Mouse (Mus musculus) midbrain, embryonic 16.5 days (tissue): ENCODE measurements around the gene Col8a2. TPM values are rescaled to one million over a fixed set of nuclear protein-coding genes. Genes with fewer than 3 reads are reported as not detected.

Experiments used
- ATAC-seq: fragments of 200-750 bp; cut with Nextera tagmentation; 2 replicates; pipeline ENCODE4 v1.8.0; 2017; ENCODE audit warnings: moderate TSS enrichment
- H3K27ac ChIP-seq: fragments of 300-500 bp; sonication (generic); 2 replicates; pipeline ENCODE4 v1.5.1; 2014; ENCODE audit warnings: mild to moderate bottlenecking, low read length, mixed read lengths
- H3K27me3 ChIP-seq: fragments of 300-500 bp; sonication (generic); 2 replicates; pipeline ENCODE4 v1.6.1; 2014; ENCODE audit warnings: low read depth, low read length, mixed read lengths; ENCODE audit not compliant: control insufficient read depth, insufficient read depth
- H3K36me3 ChIP-seq: fragments of 300-500 bp; sonication (generic); 2 replicates; pipeline ENCODE4 v1.6.1; 2014; ENCODE audit warnings: mild to moderate bottlenecking, low read length, moderate library complexity, mixed read lengths; ENCODE audit not compliant: control insufficient read depth, insufficient read depth
- H3K4me1 ChIP-seq: fragments of 300-500 bp; sonication (generic); 2 replicates; pipeline ENCODE4 v1.6.1; 2014; ENCODE audit warnings: mild to moderate bottlenecking, low read length, mixed read lengths; ENCODE audit not compliant: control insufficient read depth, insufficient read depth
- H3K4me2 ChIP-seq: fragments of 300-500 bp; sonication (generic); 2 replicates; pipeline ENCODE4 v1.6.1; 2014; ENCODE audit warnings: mild to moderate bottlenecking, low read length, mixed read lengths
- H3K4me3 ChIP-seq: fragments of 300-500 bp; sonication (generic); 2 replicates; pipeline ENCODE4 v1.5.1; 2014; ENCODE audit warnings: low read depth, mild to moderate bottlenecking, low read length, moderate library complexity, mixed read lengths
- H3K9ac ChIP-seq: fragments of 300-500 bp; sonication (generic); 2 replicates; pipeline ENCODE4 v1.6.1; 2014; ENCODE audit warnings: low read depth, low read length, mixed read lengths
- H3K9me3 ChIP-seq: fragments of 300-500 bp; sonication (generic); replicated peaks from 2 replicates; pipeline ENCODE4 v1.6.1; 2014; ENCODE audit warnings: mild to moderate bottlenecking, low read length, mixed read lengths; ENCODE audit not compliant: control insufficient read depth, poor library complexity, severe bottlenecking
- WGBS: fragments of 180-500 bp; shearing (Covaris S2); extraction: QIAGEN DNeasy Blood & Tissue Kit; methylation state at CpG from one replicate; pipeline ENCODE4 v1.1.7; 2014; 5-methylcytosine and 5-hydroxymethylcytosine counted together
- polyA plus RNA-seq: library from polyadenylated mRNA; unstranded; fragments of >200 nt; fragmentation: Nextera tagmentation; extraction: Ambion mirVana; gene quantifications from 2 replicates; pipeline ENCODE4 v1.2.1, GENCODE M21; 2015

The Col8a2 gene
- polyA plus RNA-seq, 1 experiment from 2014 or later: 2.5 TPM

- H3K4me3 ChIP-seq: no peak overlapping the region
- WGBS: 97% methylated on average over 6 of the region's 6 CpGs
- H3K27ac ChIP-seq: no peak overlapping the region
- no peak for ATAC-seq
- peaks cover 23% of the 10 kb centered on the region for H3K36me3 ChIP-seq
- no peak overlapping the region for H3K9ac ChIP-seq
- peaks cover 14% of the 10 kb centered on the region for H3K4me1 ChIP-seq
- H3K27me3 ChIP-seq: peaks cover 6% of the 10 kb centered on the region
- H3K4me2 ChIP-seq: no peak overlapping the region
- no peaks in the 10 kb centered on the region for H3K9me3 ChIP-seq
These were observed 33.2 kb downstream of the Col8a2 start for GRCm38 (mm10) chr4:126319806-126320205.

- under 1% methylated on average over 70 of the region's 80 CpGs for WGBS
- Histone ChIP-seq H3K9ac (peak within 1 kb of the TSS; percentile 88), H3K36me3 (peaks cover 17% of the 10 kb centered on the region), H3K27ac (peak within 1 kb of the TSS; percentile 89), H3K4me1 (peaks cover 23% of the 10 kb centered on the region), H3K9me3 (no peaks in the 10 kb centered on the region), H3K4me3 (peak within 1 kb of the TSS; percentile 83), H3K4me2 (peak within 1 kb of the TSS; percentile 89), H3K27me3 (peaks cover 6% of the 10 kb centered on the region)
- peak; percentile 85 for ATAC-seq
These were observed 34.7 kb downstream of the Col8a2 start, which contains the start of gene Adprhl2 for GRCm38 (mm10) chr4:126321111-126321853. Gene Adprhl2 (minus strand): TSS chr4:126321703.

GRCm38 (mm10) chr4:126321854-126322511 lies 35.4 kb downstream of the Col8a2 start:
- no peaks in the 10 kb centered on the region for H3K9me3 ChIP-seq
- peak overlapping the region; percentile 89; the same call in 1 of the 2 replicates for H3K27ac ChIP-seq
- peaks cover 10% of the 10 kb centered on the region for H3K36me3 ChIP-seq
- no peak overlapping the region; the same call in 1 of the 2 replicates for H3K9ac ChIP-seq
- peak; percentile 49 for ATAC-seq
- peak overlapping the region; percentile 83 for H3K4me3 ChIP-seq
- peaks cover 6% of the 10 kb centered on the region for H3K27me3 ChIP-seq
- 52% methylated on average over 28 of the region's 28 CpGs for WGBS
- H3K4me2 ChIP-seq: peak overlapping the region; percentile 48
- H3K4me1 ChIP-seq: peaks cover 23% of the 10 kb centered on the region

- peaks cover 6% of the 10 kb centered on the region for H3K27me3 ChIP-seq
- H3K9me3 ChIP-seq: no peaks in the 10 kb centered on the region
- ATAC-seq: 0 out of 2 replicates have a peak, but pooled peaks have one; percentile 0
- H3K36me3 ChIP-seq: peaks cover 4% of the 10 kb centered on the region
- H3K4me3 ChIP-seq: no peak overlapping the region
- H3K27ac ChIP-seq: no peak overlapping the region
- no peak overlapping the region for H3K4me2 ChIP-seq
- no peak overlapping the region for H3K9ac ChIP-seq
- peaks cover 23% of the 10 kb centered on the region for H3K4me1 ChIP-seq
- 97% methylated on average over 13 of the region's 13 CpGs for WGBS
These were observed 36.1 kb downstream of the Col8a2 start for GRCm38 (mm10) chr4:126322646-126323045.

- no peak overlapping the region for H3K4me3 ChIP-seq
- no peak for ATAC-seq
- no peak overlapping the region; the same call in 1 of the 2 replicates for H3K27ac ChIP-seq
- H3K4me1 ChIP-seq: peaks cover 19% of the 10 kb centered on the region
- peak overlapping the region; percentile 41; the same call in 1 of the 2 replicates for H3K4me2 ChIP-seq
- peaks cover 6% of the 10 kb centered on the region for H3K27me3 ChIP-seq
- WGBS: 13% methylated on average over 13 of the region's 13 CpGs
- H3K36me3 ChIP-seq: no peaks in the 10 kb centered on the region
- peak overlapping the region; percentile 27; the same call in 1 of the 2 replicates for H3K9ac ChIP-seq
- no peaks in the 10 kb centered on the region for H3K9me3 ChIP-seq
These were observed 38.3 kb downstream of the Col8a2 start for GRCm38 (mm10) chr4:126324861-126325260.

GRCm38 (mm10) chr4:126325281-126325861 lies 38.8 kb downstream of the Col8a2 start, which contains the start of gene Tekt2:
Gene Tekt2 (minus strand): TSS chr4:126325688.
- 11% methylated on average over 23 of the region's 23 CpGs for WGBS
- peak within 1 kb of the TSS; percentile 27; the same call in 1 of the 2 replicates for H3K9ac ChIP-seq
- ATAC-seq: no peak
- peak within 1 kb of the TSS; percentile 8; the same call in 1 of the 2 replicates for H3K4me3 ChIP-seq
- peak within 1 kb of the TSS; percentile 11; the same call in 1 of the 2 replicates for H3K27ac ChIP-seq
- H3K4me1 ChIP-seq: peaks cover 14% of the 10 kb centered on the region
- no peaks in the 10 kb centered on the region for H3K36me3 ChIP-seq
- H3K4me2 ChIP-seq: peak within 1 kb of the TSS; percentile 41
- peaks cover 6% of the 10 kb centered on the region for H3K27me3 ChIP-seq
- no peaks in the 10 kb centered on the region for H3K9me3 ChIP-seq

- H3K4me1 ChIP-seq: peaks cover 9% of the 10 kb centered on the region
- H3K9me3 ChIP-seq: no peaks in the 10 kb centered on the region
- no peaks in the 10 kb centered on the region for H3K36me3 ChIP-seq
- ATAC-seq: no peak
- no peak overlapping the region for H3K9ac ChIP-seq
- no peak overlapping the region for H3K27ac ChIP-seq
- peaks cover 6% of the 10 kb centered on the region for H3K27me3 ChIP-seq
- H3K4me2 ChIP-seq: no peak overlapping the region
- no peak overlapping the region for H3K4me3 ChIP-seq
- 22% methylated on average over 6 of the region's 6 CpGs for WGBS
These were observed 39.4 kb downstream of the Col8a2 start for GRCm38 (mm10) chr4:126326036-126326435.

- Histone ChIP-seq H3K4me2 (no peak overlapping the region), H3K4me1 (peaks cover 4% of the 10 kb centered on the region), H3K4me3 (no peak overlapping the region), H3K9ac (no peak overlapping the region), H3K27me3 (no peaks in the 10 kb centered on the region), H3K36me3 (peaks cover 2% of the 10 kb centered on the region; the same call in 1 of the 2 replicates), H3K27ac (no peak overlapping the region), H3K9me3 (no peaks in the 10 kb centered on the region)
- WGBS: 91% methylated on average over 4 of the region's 4 CpGs
- ATAC-seq: no peak
These were observed 43.7 kb downstream of the Col8a2 start for GRCm38 (mm10) chr4:126330295-126330694.
